Mouse (Mus musculus) forebrain, embryonic 16.5 days (tissue): ENCODE data around the gene Haus3. TPM values are rescaled to one million over a fixed set of nuclear protein-coding genes. Genes with fewer than 3 reads are reported as not detected.

Experiments
- ATAC-seq: fragments of 200-750 bp; cut with Nextera tagmentation; 2 replicates; pipeline ENCODE4 v1.8.0; 2017; ENCODE audit warnings: mild to moderate bottlenecking, moderate library complexity
- H3K27ac ChIP-seq: fragments of 300-500 bp; sonication (generic); 2 replicates; pipeline ENCODE4 v1.5.1; 2014; ENCODE audit warnings: low read length, control low read depth
- H3K27me3 ChIP-seq: fragments of 300-500 bp; sonication (generic); replicated peaks from 2 replicates; pipeline ENCODE4 v1.6.1; 2014; ENCODE audit warnings: low read length; ENCODE audit not compliant: control insufficient read depth, insufficient read depth
- H3K36me3 ChIP-seq: fragments of 300-500 bp; sonication (generic); 2 replicates; pipeline ENCODE4 v1.6.1; 2014; ENCODE audit not compliant: control insufficient read depth, insufficient read depth
- H3K4me1 ChIP-seq: fragments of 300-500 bp; sonication (generic); replicated peaks from 2 replicates; pipeline ENCODE4 v1.6.1; 2014; ENCODE audit warnings: low read length; ENCODE audit not compliant: control insufficient read depth, insufficient read depth
- H3K4me2 ChIP-seq: fragments of 300-500 bp; sonication (generic); 2 replicates; pipeline ENCODE4 v1.6.1; 2014; ENCODE audit warnings: mild to moderate bottlenecking, low read length, control low read depth
- H3K4me3 ChIP-seq: fragments of 300-500 bp; sonication (generic); replicated peaks from 2 replicates; pipeline ENCODE4 v1.5.1; 2014; ENCODE audit warnings: mild to moderate bottlenecking, low read length, control low read depth
- H3K9ac ChIP-seq: fragments of 300-500 bp; sonication (generic); replicated peaks from 2 replicates; pipeline ENCODE4 v1.6.1; 2014; ENCODE audit warnings: low read depth, low read length, control low read depth
- H3K9me3 ChIP-seq: fragments of 300-500 bp; sonication (generic); 2 replicates; pipeline ENCODE4 v1.6.1; 2016; ENCODE audit warnings: low read length; ENCODE audit not compliant: control insufficient read depth
- WGBS: fragments of 180-500 bp; shearing (Covaris S2); extraction: QIAGEN DNeasy Blood & Tissue Kit; methylation state at CpG from one replicate; pipeline ENCODE4 v1.1.7; 2014; 5-methylcytosine and 5-hydroxymethylcytosine counted together
- polyA plus RNA-seq: library from polyadenylated mRNA; unstranded; fragments of >200 nt; fragmentation: Nextera tagmentation; extraction: Ambion mirVana; gene quantifications from 2 replicates; pipeline ENCODE4 v1.2.1, GENCODE M21; 2015

Haus3 gene
- polyA plus RNA-seq, 1 experiment from 2014 or later: 18.0 TPM

GRCm38 (mm10) chr5:34189521-34189920, 20.2 kb upstream of the Haus3 start:
- Histone ChIP-seq H3K9me3 (no peaks in the 10 kb centered on the region), H3K4me1 (peaks cover 28% of the 10 kb centered on the region), H3K9ac (no peak overlapping the region), H3K36me3 (no peaks in the 10 kb centered on the region), H3K4me2 (no peak overlapping the region), H3K4me3 (no peak overlapping the region), H3K27me3 (0 out of 2 replicates have a peak, but pooled peaks cover 2% of the 10 kb centered on the region), H3K27ac (no peak overlapping the region)
- no peak for ATAC-seq
- 75% methylated on average over 1 of the region's 1 CpGs for WGBS

- H3K4me3 ChIP-seq: no peak overlapping the region
- H3K4me1 ChIP-seq: peaks cover 34% of the 10 kb centered on the region
- H3K4me2 ChIP-seq: no peak overlapping the region
- ATAC-seq: no peak
- H3K36me3 ChIP-seq: no peaks in the 10 kb centered on the region
- no peak overlapping the region for H3K9ac ChIP-seq
- no peak overlapping the region for H3K27ac ChIP-seq
- 0 out of 2 replicates have a peak, but pooled peaks cover 2% of the 10 kb centered on the region for H3K27me3 ChIP-seq
- WGBS: 78% methylated on average over 2 of the region's 2 CpGs
- H3K9me3 ChIP-seq: no peaks in the 10 kb centered on the region
Measured at GRCm38 (mm10) chr5:34188856-34189255, 19.5 kb upstream of the Haus3 start.

- peaks cover 34% of the 10 kb centered on the region for H3K4me1 ChIP-seq
- H3K4me2 ChIP-seq: peak within 1 kb of the TSS; percentile 92
- ATAC-seq: peak; percentile 99
- no peaks in the 10 kb centered on the region for H3K36me3 ChIP-seq
- H3K27ac ChIP-seq: peak within 1 kb of the TSS; percentile 87
- WGBS: under 1% methylated on average over 60 of the region's 60 CpGs
- peak within 1 kb of the TSS; percentile 89 for H3K4me3 ChIP-seq
- 0 out of 2 replicates have a peak, but pooled peaks cover 2% of the 10 kb centered on the region for H3K27me3 ChIP-seq
- no peaks in the 10 kb centered on the region for H3K9me3 ChIP-seq
- peak within 1 kb of the TSS; percentile 87 for H3K9ac ChIP-seq
Measured at GRCm38 (mm10) chr5:34187601-34188316, 18.4 kb upstream of the Haus3 start, which contains the start of gene Mxd4. Gene Mxd4 (minus strand): TSS chr5:34187720.

- H3K9me3 ChIP-seq: no peaks in the 10 kb centered on the region
- peak overlapping the region; percentile 89 for H3K4me3 ChIP-seq
- peaks cover 34% of the 10 kb centered on the region for H3K4me1 ChIP-seq
- WGBS: under 1% methylated on average over 31 of the region's 46 CpGs
- H3K9ac ChIP-seq: peak overlapping the region; percentile 87
- peak overlapping the region; percentile 87 for H3K27ac ChIP-seq
- peak overlapping the region; percentile 92 for H3K4me2 ChIP-seq
- no peaks in the 10 kb centered on the region for H3K36me3 ChIP-seq
- 0 out of 2 replicates have a peak, but pooled peaks cover 2% of the 10 kb centered on the region for H3K27me3 ChIP-seq
- ATAC-seq: peak; percentile 10
Measured at GRCm38 (mm10) chr5:34186961-34187391, 17.6 kb upstream of the Haus3 start.

GRCm38 (mm10) chr5:34186391-34186790, 17.1 kb upstream of the Haus3 start:
- ATAC-seq: no peak
- H3K4me1 ChIP-seq: peaks cover 34% of the 10 kb centered on the region
- H3K4me2 ChIP-seq: peak overlapping the region; percentile 92
- H3K27ac ChIP-seq: no peak overlapping the region
- WGBS: 63% methylated on average over 2 of the region's 2 CpGs
- peak overlapping the region; percentile 87 for H3K9ac ChIP-seq
- H3K27me3 ChIP-seq: 0 out of 2 replicates have a peak, but pooled peaks cover 2% of the 10 kb centered on the region
- H3K4me3 ChIP-seq: peak overlapping the region; percentile 89
- H3K36me3 ChIP-seq: no peaks in the 10 kb centered on the region
- H3K9me3 ChIP-seq: no peaks in the 10 kb centered on the region

- H3K9ac ChIP-seq: no peak overlapping the region
- H3K36me3 ChIP-seq: no peaks in the 10 kb centered on the region
- H3K9me3 ChIP-seq: no peaks in the 10 kb centered on the region
- no peak overlapping the region for H3K27ac ChIP-seq
- H3K4me3 ChIP-seq: peak overlapping the region; percentile 89
- no peak for ATAC-seq
- H3K4me2 ChIP-seq: peak overlapping the region; percentile 92
- 0 out of 2 replicates have a peak, but pooled peaks cover 2% of the 10 kb centered on the region for H3K27me3 ChIP-seq
- peaks cover 34% of the 10 kb centered on the region for H3K4me1 ChIP-seq
Measured at GRCm38 (mm10) chr5:34185791-34186190, 16.5 kb upstream of the Haus3 start.

- Histone ChIP-seq H3K9me3 (no peaks in the 10 kb centered on the region), H3K27ac (no peak overlapping the region), H3K36me3 (peaks cover 2% of the 10 kb centered on the region; the same call in 1 of the 2 replicates), H3K4me1 (peaks cover 34% of the 10 kb centered on the region), H3K4me3 (no peak overlapping the region), H3K4me2 (no peak overlapping the region), H3K27me3 (0 out of 2 replicates have a peak, but pooled peaks cover 2% of the 10 kb centered on the region), H3K9ac (no peak overlapping the region)
- WGBS: 90% methylated on average over 1 of the region's 1 CpGs
- ATAC-seq: no peak
Measured at GRCm38 (mm10) chr5:34185051-34185580, 15.8 kb upstream of the Haus3 start.

GRCm38 (mm10) chr5:34183976-34184375, 14.6 kb upstream of the Haus3 start:
- 87% methylated on average over 3 of the region's 3 CpGs for WGBS
- H3K9me3 ChIP-seq: no peaks in the 10 kb centered on the region
- peaks cover 5% of the 10 kb centered on the region; the same call in 1 of the 2 replicates for H3K36me3 ChIP-seq
- no peak for ATAC-seq
- no peak overlapping the region for H3K4me2 ChIP-seq
- no peak overlapping the region for H3K4me3 ChIP-seq
- H3K27ac ChIP-seq: no peak overlapping the region
- no peak overlapping the region for H3K9ac ChIP-seq
- H3K27me3 ChIP-seq: no peaks in the 10 kb centered on the region
- peaks cover 34% of the 10 kb centered on the region for H3K4me1 ChIP-seq

- Histone ChIP-seq H3K9me3 (no peaks in the 10 kb centered on the region), H3K4me3 (no peak overlapping the region), H3K4me2 (no peak overlapping the region), H3K27me3 (no peaks in the 10 kb centered on the region), H3K36me3 (peaks cover 5% of the 10 kb centered on the region; the same call in 1 of the 2 replicates), H3K9ac (no peak overlapping the region), H3K4me1 (peaks cover 31% of the 10 kb centered on the region), H3K27ac (no peak overlapping the region)
- 63% methylated on average over 5 of the region's 5 CpGs for WGBS
- no peak for ATAC-seq
Measured at GRCm38 (mm10) chr5:34183156-34183880, 14.0 kb upstream of the Haus3 start.
